Mouse (Mus musculus): ENCODE results near the gene Zfp526.

The Zfp526 gene

DNA sequence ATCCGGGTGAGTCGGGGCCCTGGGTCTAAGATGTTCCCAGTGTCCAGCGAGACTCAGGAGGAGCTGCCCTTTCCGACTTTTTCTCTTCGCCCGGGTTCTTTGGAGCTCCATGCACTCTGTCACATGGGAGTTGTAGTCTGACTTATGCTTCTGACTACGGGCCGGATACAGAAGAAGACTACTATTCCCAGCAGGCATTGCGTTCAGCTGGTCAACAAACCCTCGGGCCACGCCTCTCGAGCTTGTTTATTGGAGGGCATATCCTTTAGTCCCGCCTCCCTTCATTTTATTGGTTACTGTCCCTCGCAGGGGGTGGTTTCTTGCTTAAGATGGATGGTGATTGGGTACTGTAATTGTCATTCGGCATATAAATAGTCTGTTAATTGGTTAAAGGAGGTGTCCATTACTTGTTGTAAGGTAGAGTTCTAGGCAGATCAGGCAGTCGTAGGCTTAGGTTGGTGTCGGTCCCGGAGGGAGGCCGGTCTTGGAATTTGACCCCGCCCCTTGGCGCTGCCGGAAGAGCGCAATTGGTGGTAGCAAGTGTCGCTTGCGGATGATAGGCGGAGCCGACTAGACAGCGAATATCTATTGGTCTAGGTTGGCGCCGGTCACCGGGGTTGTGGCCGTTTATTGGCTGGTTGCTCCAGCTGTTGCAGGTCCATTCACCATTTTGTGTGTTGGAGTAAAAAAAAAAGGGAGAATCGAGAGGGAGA, 46.7 kb downstream of the Zfp526 start:
- peak; percentile 100 for DNase-seq (ENCODE audit: low spot score)

DNA sequence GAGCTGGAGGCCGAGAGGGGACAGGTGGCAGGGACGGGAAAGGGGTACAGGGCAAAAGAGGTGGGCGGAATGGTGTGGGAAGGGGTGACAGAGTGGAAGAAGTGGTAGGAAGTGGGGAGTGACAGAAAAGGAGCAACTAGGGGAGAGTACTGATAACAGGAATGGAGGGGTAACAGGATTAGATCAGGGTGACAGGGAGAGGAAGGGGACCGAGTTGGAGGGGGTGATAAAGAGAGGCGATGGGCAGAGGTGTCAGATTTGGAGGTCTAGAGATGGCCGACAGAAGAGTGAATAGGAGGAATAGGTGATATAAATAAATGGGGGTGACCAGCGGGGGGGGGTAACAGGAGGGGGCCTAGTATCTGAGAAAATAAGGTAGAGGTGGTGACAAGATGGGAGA, 47.4 kb downstream of the Zfp526 start:
- no peak for DNase-seq (ENCODE audit: low spot score)

DNA sequence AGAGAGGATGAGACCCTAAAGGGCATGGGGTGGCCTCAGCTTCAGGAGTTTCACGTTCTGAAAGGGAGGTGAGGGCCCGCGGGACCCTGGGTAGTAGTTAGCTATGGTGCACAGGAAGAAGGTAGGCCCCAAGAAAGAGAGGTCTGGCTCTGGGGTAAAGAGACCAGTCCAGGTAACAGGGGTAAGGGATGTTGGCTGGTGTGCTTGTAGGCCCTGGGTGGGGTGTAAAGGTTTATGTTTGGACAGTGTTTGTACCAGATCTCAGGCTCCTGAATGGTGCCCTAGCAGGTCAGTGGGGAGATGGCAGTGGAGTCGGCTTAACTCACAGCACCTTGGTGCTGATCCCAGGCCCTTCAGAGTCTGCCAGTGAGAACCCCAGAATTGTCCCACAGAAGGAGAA, 47.8 kb downstream of the Zfp526 start:
- no peak for DNase-seq (ENCODE audit: low spot score)

DNA sequence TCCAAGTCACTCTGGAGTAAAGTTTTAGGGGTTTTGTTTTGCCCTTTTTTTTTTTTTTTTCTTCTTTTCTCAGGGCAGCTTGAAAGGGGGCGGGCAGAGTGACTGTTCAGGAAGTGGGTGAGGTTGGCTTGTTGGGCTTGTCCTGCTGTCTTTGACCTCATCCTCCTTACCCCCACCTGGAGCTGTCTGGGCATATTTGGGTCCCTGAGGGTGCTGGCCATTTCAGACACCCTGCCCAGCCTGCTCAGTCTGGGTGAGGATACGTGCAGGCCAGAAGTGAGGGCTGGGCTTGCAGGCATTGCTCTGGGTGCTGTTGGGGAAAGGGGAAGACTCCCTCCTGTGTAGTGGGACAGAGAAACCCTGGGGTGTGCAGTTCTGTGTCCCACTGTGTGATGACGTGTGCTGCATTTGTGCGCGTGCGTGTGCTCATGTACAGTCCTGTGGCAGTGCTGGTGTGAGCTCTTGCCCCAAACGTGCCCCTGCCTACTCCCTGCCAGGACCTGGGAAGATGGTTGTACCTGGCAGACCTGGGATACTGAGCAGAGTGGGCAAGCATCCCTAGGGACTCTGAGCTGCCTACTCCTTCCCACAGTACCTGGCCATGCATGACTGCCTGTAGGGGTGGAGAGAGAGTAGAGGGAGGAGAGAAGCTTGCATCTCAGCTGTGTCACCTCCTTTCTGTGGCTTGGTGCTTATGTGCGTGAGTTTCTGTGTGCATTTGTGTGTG, 48.5 kb downstream of the Zfp526 start:
- no peak for DNase-seq (ENCODE audit: low spot score)

DNA sequence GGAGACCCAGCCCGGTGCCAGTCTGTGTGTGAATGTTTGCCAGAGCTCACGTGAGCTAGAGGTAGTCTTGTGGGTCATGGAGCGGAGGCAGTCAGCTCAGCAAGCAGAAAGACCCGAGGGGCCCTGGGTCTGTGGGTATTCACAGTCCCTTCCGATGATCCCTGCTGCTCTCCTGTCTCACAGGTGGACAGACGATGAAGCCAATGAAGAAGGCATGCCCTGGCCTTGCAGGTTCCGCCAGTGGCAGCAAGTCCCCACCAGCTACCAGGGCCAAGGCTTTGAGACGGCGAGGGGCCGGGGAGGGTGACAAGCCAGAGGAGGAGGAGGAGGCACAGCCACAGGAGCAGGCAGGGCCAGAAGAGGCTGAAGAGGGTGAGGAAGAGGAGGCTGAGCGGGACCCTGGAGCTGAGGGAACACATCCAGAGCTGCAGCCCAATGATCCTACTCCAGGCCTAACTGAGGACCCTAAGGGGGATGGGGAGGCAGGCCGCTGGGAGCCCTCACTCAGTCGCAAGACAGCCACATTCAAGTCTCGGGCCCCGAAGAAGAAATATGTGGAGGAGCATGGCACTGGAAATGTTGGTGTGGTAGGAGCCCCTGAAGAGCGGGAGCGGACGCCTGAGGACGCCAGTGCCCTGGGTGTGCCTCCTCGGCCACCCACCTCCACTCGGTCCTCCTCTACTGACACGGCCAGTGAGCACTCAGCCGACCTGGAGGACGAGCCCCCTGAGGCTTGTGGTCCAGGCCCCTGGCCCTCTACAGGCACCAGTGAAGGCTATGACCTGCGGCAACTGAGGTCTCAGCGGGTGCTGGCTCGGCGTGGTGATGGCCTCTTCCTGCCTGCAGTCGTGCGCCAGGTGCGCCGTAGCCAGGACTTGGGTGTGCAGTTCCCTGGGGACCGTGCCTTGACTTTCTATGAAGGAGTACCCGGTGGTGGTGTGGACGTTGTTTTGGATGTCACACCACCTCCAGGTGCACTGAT, 49.7 kb downstream of the Zfp526 start:
- DNase-seq (ENCODE audit: low spot score) = no peak

DNA sequence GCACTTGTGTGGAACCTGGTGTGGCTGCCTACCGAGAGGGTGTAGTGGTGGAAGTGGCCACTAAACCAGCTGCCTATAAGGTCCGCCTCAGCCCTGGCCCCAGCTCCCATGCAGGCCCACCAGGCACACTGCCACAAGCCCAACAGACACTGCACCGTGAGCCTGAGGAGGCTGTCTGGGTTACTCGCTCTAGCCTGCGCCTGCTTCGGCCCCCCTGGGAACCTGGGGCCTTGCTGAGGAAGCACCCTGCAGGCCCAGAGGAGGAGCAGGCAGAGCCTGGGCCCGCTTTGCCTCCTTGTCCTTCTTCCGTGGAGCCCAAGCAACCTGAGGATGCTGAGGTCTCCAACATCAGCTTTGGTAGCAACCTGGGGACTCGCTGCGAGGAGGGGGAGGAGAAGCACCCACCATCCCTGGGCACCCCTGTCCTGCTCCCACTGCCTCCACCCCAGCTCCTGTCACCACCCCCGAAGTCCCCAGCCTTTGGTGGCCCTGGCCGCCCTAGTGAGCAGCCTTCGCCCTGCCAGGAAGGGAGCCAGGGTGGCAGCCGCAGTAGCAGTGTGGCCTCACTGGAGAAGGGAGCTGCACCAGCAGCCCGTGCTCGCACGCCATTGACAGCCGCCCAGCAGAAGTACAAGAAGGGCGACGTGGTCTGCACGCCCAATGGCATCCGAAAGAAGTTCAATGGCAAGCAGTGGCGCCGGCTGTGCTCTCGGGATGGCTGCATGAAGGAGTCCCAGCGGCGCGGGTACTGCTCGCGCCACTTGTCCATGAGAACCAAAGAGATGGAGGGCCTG, 50.6 kb downstream of the Zfp526 start:
- DNase-seq (ENCODE audit: low spot score) = no peak

DNA sequence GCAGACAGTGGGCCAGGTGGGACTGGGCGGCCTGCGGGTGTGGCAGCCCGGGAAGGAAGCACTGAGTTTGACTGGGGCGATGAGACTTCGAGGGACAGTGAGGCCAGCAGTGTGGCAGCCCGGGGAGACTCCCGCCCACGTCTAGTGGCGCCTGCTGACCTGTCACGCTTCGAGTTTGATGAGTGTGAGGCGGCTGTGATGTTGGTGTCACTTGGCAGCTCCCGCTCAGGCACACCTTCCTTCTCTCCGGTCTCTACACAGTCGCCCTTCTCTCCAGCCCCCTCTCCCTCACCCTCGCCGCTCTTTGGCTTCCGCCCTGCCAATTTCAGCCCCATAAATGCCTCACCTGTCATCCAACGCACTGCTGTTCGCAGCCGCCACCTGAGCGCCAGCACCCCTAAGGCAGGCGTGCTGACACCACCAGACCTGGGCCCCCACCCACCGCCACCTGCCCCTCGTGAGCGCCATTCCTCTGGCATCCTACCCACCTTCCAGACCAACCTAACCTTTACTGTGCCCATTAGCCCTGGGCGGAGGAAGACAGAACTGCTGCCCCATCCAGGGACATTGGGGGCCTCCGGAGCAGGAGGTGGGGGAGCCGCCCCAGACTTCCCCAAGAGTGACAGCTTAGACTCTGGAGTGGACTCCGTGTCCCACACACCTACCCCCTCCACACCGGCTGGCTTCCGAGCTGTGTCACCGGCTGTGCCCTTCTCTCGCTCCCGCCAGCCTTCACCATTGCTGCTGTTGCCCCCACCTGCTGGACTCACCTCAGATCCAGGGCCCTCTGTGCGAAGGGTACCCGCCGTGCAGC, 51.4 kb downstream of the Zfp526 start:
- DNase-seq (ENCODE audit: low spot score) = no peak

DNA sequence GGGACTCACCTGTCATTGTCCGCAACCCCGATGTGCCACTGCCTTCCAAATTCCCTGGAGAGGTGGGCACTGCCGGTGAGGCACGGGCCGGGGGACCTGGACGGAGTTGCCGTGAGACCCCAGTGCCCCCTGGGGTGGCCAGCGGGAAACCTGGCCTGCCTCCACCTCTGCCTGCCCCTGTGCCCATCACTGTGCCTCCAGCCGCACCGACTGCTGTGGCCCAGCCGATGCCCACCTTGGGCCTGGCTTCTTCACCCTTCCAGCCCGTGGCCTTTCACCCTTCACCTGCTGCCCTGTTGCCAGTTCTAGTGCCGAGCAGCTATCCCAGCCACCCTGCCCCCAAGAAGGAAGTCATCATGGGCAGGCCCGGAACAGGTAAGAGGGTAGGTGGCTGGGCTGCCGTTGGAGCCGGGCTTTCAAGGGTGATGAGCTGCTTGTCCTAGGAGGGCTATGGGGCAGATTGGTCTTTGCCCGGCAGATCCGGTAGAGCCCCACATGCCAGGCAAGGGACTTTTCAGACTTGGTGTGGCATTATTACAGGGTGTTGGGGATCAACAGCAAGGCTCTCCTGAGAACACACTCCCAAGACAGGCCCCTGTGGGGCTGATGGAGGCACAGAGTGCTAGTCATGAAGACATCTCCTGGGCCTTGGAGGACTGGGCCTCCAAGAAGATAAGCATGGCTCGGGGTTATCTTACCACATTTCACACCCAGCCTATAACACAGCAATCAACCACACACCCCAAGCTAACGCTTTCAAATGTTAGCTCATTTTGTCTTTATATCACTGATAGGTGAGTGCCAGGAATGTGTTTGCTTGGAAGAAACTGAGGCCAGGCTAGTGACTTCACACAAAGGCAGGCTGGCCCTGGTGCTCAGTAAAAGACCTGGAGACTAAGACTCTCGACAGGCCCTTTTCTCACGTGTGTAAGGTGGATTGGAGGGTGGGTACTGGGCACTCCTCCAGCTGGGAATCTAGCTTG, 52.3 kb downstream of the Zfp526 start:
- peak; percentile 75 for DNase-seq (ENCODE audit: low spot score)

DNA sequence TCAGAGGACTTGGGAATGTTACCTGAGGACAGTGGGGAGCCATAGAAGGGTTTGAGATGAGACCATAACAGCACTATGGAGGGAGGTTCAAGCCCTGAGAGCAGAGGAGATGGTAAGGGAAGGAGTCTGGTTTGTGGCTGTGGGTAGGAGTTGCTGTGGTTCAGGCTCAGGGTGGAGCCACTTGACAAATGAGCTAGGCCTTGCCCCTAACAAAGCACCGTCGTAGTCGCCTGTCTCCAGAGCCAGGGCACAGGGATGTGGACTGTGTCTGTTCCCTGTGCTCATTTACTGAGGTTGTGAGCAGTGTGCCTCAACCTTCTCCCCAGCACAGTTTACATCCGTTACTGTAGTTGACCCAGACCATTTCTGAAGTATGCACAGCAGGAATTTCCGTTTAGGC, 53.3 kb downstream of the Zfp526 start:
- no peak for DNase-seq (ENCODE audit: low spot score)

DNA sequence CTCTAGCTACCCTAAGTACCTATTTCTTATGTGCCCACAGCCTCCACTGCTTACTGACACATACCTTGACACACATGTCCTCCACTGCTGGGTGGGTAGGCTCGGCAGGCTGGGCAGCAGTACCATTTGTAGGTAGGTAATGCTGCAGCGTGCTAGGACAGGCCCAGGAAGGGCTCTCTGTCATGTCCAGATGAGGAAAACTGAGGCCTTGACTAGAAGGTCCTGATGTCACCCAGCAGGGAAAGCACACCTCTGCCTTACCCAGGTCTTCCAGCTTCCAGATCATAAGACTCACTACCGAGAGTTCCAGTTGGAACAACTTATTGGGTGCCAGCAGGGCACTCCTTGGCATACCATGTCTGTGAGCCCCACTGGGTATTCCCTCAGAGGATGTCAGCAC, 53.8 kb downstream of the Zfp526 start:
- DNase-seq (ENCODE audit: low spot score) = no peak

DNA sequence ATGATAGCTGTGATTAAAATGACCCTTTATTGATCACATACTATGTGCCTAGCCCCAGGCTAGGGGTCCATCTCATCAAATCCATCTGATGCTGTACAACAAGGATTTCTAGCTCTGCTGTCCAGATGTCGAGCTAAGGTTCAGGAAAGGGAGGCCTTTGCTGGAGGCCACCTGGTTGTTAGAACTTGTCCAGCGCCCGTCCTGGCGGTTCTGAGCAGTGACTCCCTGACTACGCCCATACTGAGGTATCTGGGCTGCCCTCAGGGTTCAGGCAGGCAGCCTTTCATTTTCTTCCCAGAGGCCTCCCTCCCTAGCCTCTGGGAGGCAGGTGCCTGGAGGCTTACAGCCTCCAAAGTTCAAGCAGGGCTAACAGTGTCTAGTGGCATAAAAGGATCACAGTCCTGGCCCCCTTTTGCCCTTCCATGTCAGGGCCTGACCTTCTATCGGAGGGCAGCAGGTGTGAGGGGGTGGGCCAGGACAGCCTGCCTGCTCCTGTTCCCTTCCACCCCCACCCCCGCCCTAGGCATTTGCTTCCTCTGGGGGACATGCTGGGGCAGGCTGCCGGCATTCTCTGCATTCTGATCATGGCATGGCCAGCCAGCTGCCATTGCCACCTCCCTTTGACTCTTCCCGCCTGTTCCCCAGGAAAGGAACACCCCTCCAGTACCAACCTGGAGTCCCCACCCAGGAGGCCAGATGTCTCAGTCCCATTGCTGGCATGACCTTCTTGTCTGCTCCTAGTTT, 54.5 kb downstream of the Zfp526 start:
- no peak for DNase-seq (ENCODE audit: low spot score)

Measured in c-Kit-positive CD71-positive TER-119-positive erythroid progenitor cells, embryonic 14.5 days (primary cell).